9 mouse cellular contexts compared by ENCODE assay signal in the genomic region with DNA sequence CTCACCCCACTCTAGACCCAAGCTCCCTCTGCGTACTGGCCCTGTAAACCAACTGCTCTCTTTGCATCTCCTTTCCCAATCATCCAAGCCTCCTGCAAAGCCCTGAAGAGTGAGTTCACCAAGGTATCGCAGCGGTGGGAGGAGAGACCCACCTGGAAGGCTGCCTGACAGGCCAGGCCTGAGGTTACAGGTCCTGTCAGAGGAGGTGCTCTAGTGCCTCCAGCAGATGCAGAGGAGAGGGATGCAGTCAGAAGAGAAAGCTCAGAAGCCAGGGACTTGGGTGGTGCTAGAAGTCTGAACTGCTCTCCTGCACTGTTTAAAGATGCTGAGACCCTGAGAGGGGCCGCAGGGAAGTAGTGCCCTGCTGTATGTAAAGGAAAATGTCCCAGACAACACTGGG. TPM values are rescaled to one million over a fixed set of nuclear protein-coding genes. Genes with fewer than 3 reads are reported as not detected.
A peak's percentile ranks its signal among the peaks of the same experiment; 100 is the strongest.
DNase-seq lines count a peak whose midpoint lies in the region; ATAC-seq lines count a peak whose summit lies in the region.
"Had no signal": no experiment of that assay in that cellular context is flagged by ENCODE, and none has a peak within 500 bp of the region (broad histone marks: within the 10 kb centered on the region; RNA-seq: fewer than 3 reads in every experiment).

No protein-coding gene starts in this region.

- no peak overlapping the region for H3K4me2 ChIP-seq in lung, embryonic 16.5 days (ENCODE audit: low read depth, low read length)
- H3K4me2 ChIP-seq in heart, embryonic 15.5 days, result peak overlapping the region; percentile 80
- peak overlapping the region; percentile 88 for H3K4me2 ChIP-seq in liver, embryonic 11.5 days
- peak overlapping the region; percentile 61 for H3K4me2 ChIP-seq in stomach, embryonic 14.5 days (replicated peaks; ENCODE audit: low read depth, low read length)

- peaks cover 26% of the 10 kb centered on the region for H3K4me1 ChIP-seq in lung, embryonic 16.5 days (replicated peaks; ENCODE audit: control insufficient read depth, insufficient read depth, low read length)
- H3K4me1 ChIP-seq in heart, embryonic 15.5 days (replicated peaks), result peaks cover 47% of the 10 kb centered on the region
- H3K4me1 ChIP-seq in liver, embryonic 11.5 days (replicated peaks; ENCODE audit: control insufficient read depth, insufficient read depth, low read length), result peaks cover 31% of the 10 kb centered on the region
- H3K4me1 ChIP-seq in stomach, embryonic 14.5 days (ENCODE audit: control insufficient read depth, insufficient read depth, low read length), result peaks cover 25% of the 10 kb centered on the region

- no peak overlapping the region for H3K4me3 ChIP-seq in lung, embryonic 16.5 days (ENCODE audit: low read length)
- 0 out of 2 replicates have a peak overlapping the region, but pooled peaks have one; percentile 3 for H3K4me3 ChIP-seq in heart, embryonic 15.5 days
- H3K4me3 ChIP-seq in liver, embryonic 11.5 days (ENCODE audit: low read depth, low read length), result no peak overlapping the region
- H3K4me3 ChIP-seq in stomach, embryonic 14.5 days (ENCODE audit: low read depth, low read length), result peak overlapping the region; percentile 11; the same call in 1 of the 2 replicates

- DNase-seq in lung, postnatal 36 days, result no peak
- DNase-seq in liver, embryonic 11.5 days (ENCODE audit: low spot score), result no peak
- DNase-seq in gastrocnemius, postnatal 4 days (ENCODE audit: low spot score in 2 of 2), result no peak
- no peak for DNase-seq in layer of hippocampus, adult 8-10 months (ENCODE audit: low spot score in 2 of 2)
- no peak for DNase-seq in frontal cortex, postnatal 14 days (ENCODE audit: low spot score in 2 of 2)

- no peak for ATAC-seq in lung, embryonic 16.5 days (ENCODE audit: low read depth)
- no peak for ATAC-seq in heart, embryonic 15.5 days (replicated peaks; ENCODE audit: insufficient number of reproducible peaks, insufficient read depth, low FRiP score, low read depth)
- ATAC-seq in liver, embryonic 11.5 days (replicated peaks; ENCODE audit: low FRiP score), result no peak
- ATAC-seq in stomach, embryonic 14.5 days (ENCODE audit: insufficient number of reproducible peaks, insufficient read depth, low FRiP score, low read depth), result no peak
- ATAC-seq: Patski had no signal

- 88% methylated on average over 4 of the region's 4 CpGs for WGBS in lung, embryonic 16.5 days
- WGBS in heart, embryonic 15.5 days, result 65% methylated on average over 4 of the region's 4 CpGs
- WGBS in liver, embryonic 11.5 days, result 84% methylated on average over 4 of the region's 4 CpGs
- WGBS in stomach, embryonic 14.5 days, result 85% methylated on average over 4 of the region's 4 CpGs

- peak overlapping the region; percentile 33 for H3K9ac ChIP-seq in lung, embryonic 16.5 days (ENCODE audit: low read length)
- no peak overlapping the region for H3K9ac ChIP-seq in heart, embryonic 15.5 days
- no peak overlapping the region for H3K9ac ChIP-seq in liver, embryonic 11.5 days (ENCODE audit: low read depth, low read length)
- no peak overlapping the region; the same call in 1 of the 2 replicates for H3K9ac ChIP-seq in stomach, embryonic 14.5 days (replicated peaks; ENCODE audit: low read depth, low read length)

- no peaks in the 10 kb centered on the region for H3K27me3 ChIP-seq in lung, embryonic 16.5 days (ENCODE audit: control insufficient read depth, insufficient read depth, low read depth, low read length)
- no peaks in the 10 kb centered on the region for H3K27me3 ChIP-seq in heart, embryonic 15.5 days
- H3K27me3 ChIP-seq in liver, embryonic 11.5 days (replicated peaks; ENCODE audit: control insufficient read depth, insufficient read depth, low read length), result no peaks in the 10 kb centered on the region
- no peaks in the 10 kb centered on the region for H3K27me3 ChIP-seq in stomach, embryonic 14.5 days (ENCODE audit: control insufficient read depth, insufficient read depth, low read length)
- H3K27me3 ChIP-seq: Patski had no signal

- H3K9me3 ChIP-seq in lung, embryonic 16.5 days (ENCODE audit: control insufficient read depth, low read length), result no peaks in the 10 kb centered on the region
- no peaks in the 10 kb centered on the region for H3K9me3 ChIP-seq in heart, embryonic 15.5 days (replicated peaks)
- H3K9me3 ChIP-seq in liver, embryonic 11.5 days (ENCODE audit: control insufficient read depth, low read length), result no peaks in the 10 kb centered on the region
- no peaks in the 10 kb centered on the region for H3K9me3 ChIP-seq in stomach, embryonic 14.5 days (ENCODE audit: control insufficient read depth, low read depth, low read length)

- H3K36me3 ChIP-seq in lung, embryonic 16.5 days (ENCODE audit: control insufficient read depth, insufficient read depth, low read length), result peaks cover 7% of the 10 kb centered on the region; the same call in 1 of the 2 replicates
- peaks cover 14% of the 10 kb centered on the region; the same call in 1 of the 2 replicates for H3K36me3 ChIP-seq in heart, embryonic 15.5 days
- H3K36me3 ChIP-seq in liver, embryonic 11.5 days (ENCODE audit: control insufficient read depth, insufficient read depth, low read length), result peaks cover 22% of the 10 kb centered on the region
- H3K36me3 ChIP-seq in stomach, embryonic 14.5 days (ENCODE audit: control insufficient read depth, insufficient read depth, low read length), result peaks cover 16% of the 10 kb centered on the region

- H3K27ac ChIP-seq in lung, embryonic 16.5 days (ENCODE audit: low read length), result no peak overlapping the region
- H3K27ac ChIP-seq in heart, embryonic 15.5 days, result peak overlapping the region; percentile 57
- H3K27ac ChIP-seq in liver, embryonic 11.5 days (ENCODE audit: low read depth, low read length), result no peak overlapping the region
- peak overlapping the region; percentile 63 for H3K27ac ChIP-seq in stomach, embryonic 14.5 days (ENCODE audit: low read length)

RNA-seq across cellular contexts. Expression of gene Ppp1r12c, which starts 2.4 kb away (rescaled TPM):
- 20.1 and 21.0 TPM in 2 replicates for polyA plus RNA-seq in lung, embryonic 16.5 days (2015; fragmentation: Nextera tagmentation; extraction: Ambion mirVana)
- polyA plus RNA-seq in heart, embryonic 15.5 days (2015; fragmentation: Nextera tagmentation; extraction: Ambion mirVana), result 32.5 and 43.7 TPM in 2 replicates
- polyA plus RNA-seq in liver, embryonic 11.5 days (2014; fragmentation: Nextera tagmentation; extraction: Ambion mirVana), result 46.2 and 48.0 TPM in 2 replicates
- 47.2 and 61.0 TPM in 2 replicates for polyA plus RNA-seq in stomach, embryonic 14.5 days (2014; fragmentation: Nextera tagmentation; extraction: Ambion mirVana)
- total RNA-seq in gastrocnemius, postnatal 4 days (2021), result 10 to 100 TPM; 63.9 to 81.6 TPM
- total RNA-seq in layer of hippocampus, adult 8-10 months (2022), result 100 to 1,000 TPM; 143 to 158 (median 147) TPM

RNA-seq across cellular contexts. Expression of gene Tnnt1, which starts 17.1 kb away (rescaled TPM):
- 28.6 and 34.6 TPM in 2 replicates for polyA plus RNA-seq in lung, embryonic 16.5 days (2015; fragmentation: Nextera tagmentation; extraction: Ambion mirVana)
- 255 and 278 TPM in 2 replicates for polyA plus RNA-seq in heart, embryonic 15.5 days (2015; fragmentation: Nextera tagmentation; extraction: Ambion mirVana)
- polyA plus RNA-seq in liver, embryonic 11.5 days (2014; fragmentation: Nextera tagmentation; extraction: Ambion mirVana), result 25.1 and 27.7 TPM in 2 replicates
- polyA plus RNA-seq in stomach, embryonic 14.5 days (2014; fragmentation: Nextera tagmentation; extraction: Ambion mirVana), result 31.9 and 33.5 TPM in 2 replicates
- 100 to 1,000 TPM; 466 to 479 TPM for total RNA-seq in gastrocnemius, postnatal 4 days (2021)
- total RNA-seq in layer of hippocampus, adult 8-10 months (2022), result 1 to 10 TPM; 1.3 to 4.0 (median 2.0) TPM
- polyA plus RNA-seq: Patski had no signal

RNA-seq across cellular contexts. Expression of gene Tnni3, which starts 25.0 kb away (rescaled TPM):
- polyA plus RNA-seq in lung, embryonic 16.5 days (2015; fragmentation: Nextera tagmentation; extraction: Ambion mirVana), result 77.2 and 102 TPM in 2 replicates
- 2,753 and 3,427 TPM in 2 replicates for polyA plus RNA-seq in heart, embryonic 15.5 days (2015; fragmentation: Nextera tagmentation; extraction: Ambion mirVana)
- 8.9 and 17.0 TPM in 2 replicates for polyA plus RNA-seq in liver, embryonic 11.5 days (2014; fragmentation: Nextera tagmentation; extraction: Ambion mirVana)
- 2.9 and 3.3 TPM in 2 replicates for polyA plus RNA-seq in stomach, embryonic 14.5 days (2014; fragmentation: Nextera tagmentation; extraction: Ambion mirVana)
- total RNA-seq in gastrocnemius, postnatal 4 days (2021), result 1 to 10 TPM; 1.7 to 3.0 TPM
- total RNA-seq in layer of hippocampus, adult 8-10 months (2022), result 1 to 10 TPM in 1 of 4 experiments, not detected in 3; 1.3 TPM

RNA-seq across cellular contexts. Expression of gene Dnaaf3, which starts 33.2 kb away (rescaled TPM):
- polyA plus RNA-seq in lung, embryonic 16.5 days (2015; fragmentation: Nextera tagmentation; extraction: Ambion mirVana), result 4.7 TPM in 2 replicates
- 0.96 and 1.2 TPM in 2 replicates for polyA plus RNA-seq in heart, embryonic 15.5 days (2015; fragmentation: Nextera tagmentation; extraction: Ambion mirVana)
- polyA plus RNA-seq in liver, embryonic 11.5 days (2014; fragmentation: Nextera tagmentation; extraction: Ambion mirVana), result 0.22 and 0.45 TPM in 2 replicates
- polyA plus RNA-seq in stomach, embryonic 14.5 days (2014; fragmentation: Nextera tagmentation; extraction: Ambion mirVana), result 0.62 and 0.67 TPM in 2 replicates
- total RNA-seq in gastrocnemius, postnatal 4 days (2021), result under 1 TPM; 0.26 to 0.44 TPM
- total RNA-seq in layer of hippocampus, adult 8-10 months (2022), result 1 to 10 TPM in 1 of 4 experiments, under 1 TPM in 2, not detected in 1; 0.77 to 1.6 (median 0.96) TPM

RNA-seq across cellular contexts. Expression of gene Eps8l1, which starts 38.6 kb away (rescaled TPM):
- 21.3 and 23.6 TPM in 2 replicates for polyA plus RNA-seq in lung, embryonic 16.5 days (2015; fragmentation: Nextera tagmentation; extraction: Ambion mirVana)
- polyA plus RNA-seq in heart, embryonic 15.5 days (2015; fragmentation: Nextera tagmentation; extraction: Ambion mirVana), result 4.8 TPM in 2 replicates
- 2.0 and 2.6 TPM in 2 replicates for polyA plus RNA-seq in liver, embryonic 11.5 days (2014; fragmentation: Nextera tagmentation; extraction: Ambion mirVana)
- 5.0 and 7.9 TPM in 2 replicates for polyA plus RNA-seq in stomach, embryonic 14.5 days (2014; fragmentation: Nextera tagmentation; extraction: Ambion mirVana)
- 1 to 10 TPM; 2.4 to 5.1 TPM for total RNA-seq in gastrocnemius, postnatal 4 days (2021)
- 1 to 10 TPM; 6.1 to 9.1 (median 6.2) TPM for total RNA-seq in layer of hippocampus, adult 8-10 months (2022)

Comparison
In these comparisons a context has a peak if more than half of its experiments do, and no peak if none do; other contexts are left out.
1. H3K27ac ChIP-seq: peak in heart, embryonic 15.5 days (single experiment) and stomach, embryonic 14.5 days (single experiment); none in lung, embryonic 16.5 days (single experiment) and liver, embryonic 11.5 days (single experiment).
2. H3K4me3 ChIP-seq: peak in heart, embryonic 15.5 days (single experiment) and stomach, embryonic 14.5 days (single experiment); none in lung, embryonic 16.5 days (single experiment) and liver, embryonic 11.5 days (single experiment).
3. RNA of gene Tnni3, which starts 25.0 kb away (polyA plus RNA-seq): 2,753 to 3,427 TPM in heart, embryonic 15.5 days; 77.2 to 102 TPM in lung, embryonic 16.5 days, 8.9 to 17.0 TPM in liver, embryonic 11.5 days and 2.9 to 3.3 TPM in stomach, embryonic 14.5 days; every median in the first group is over 10 times any median in the second.